Mouse (Mus musculus) cerebellum, postnatal 10 days (tissue): Measurements from ENCODE around the gene Prl.
"Not testable (repeated sequence)": the region's sequence is repeated elsewhere in the genome, so short reads cannot be mapped to it uniquely, and the experiment has no call there.

Experiments
- DNase-seq, 2 experiments: peaks; one replicate each; pipeline ENCODE4 v3.0.0; 2021; ENCODE audit warnings: mixed read lengths in 2 of 2

Gene Prl

DNA sequence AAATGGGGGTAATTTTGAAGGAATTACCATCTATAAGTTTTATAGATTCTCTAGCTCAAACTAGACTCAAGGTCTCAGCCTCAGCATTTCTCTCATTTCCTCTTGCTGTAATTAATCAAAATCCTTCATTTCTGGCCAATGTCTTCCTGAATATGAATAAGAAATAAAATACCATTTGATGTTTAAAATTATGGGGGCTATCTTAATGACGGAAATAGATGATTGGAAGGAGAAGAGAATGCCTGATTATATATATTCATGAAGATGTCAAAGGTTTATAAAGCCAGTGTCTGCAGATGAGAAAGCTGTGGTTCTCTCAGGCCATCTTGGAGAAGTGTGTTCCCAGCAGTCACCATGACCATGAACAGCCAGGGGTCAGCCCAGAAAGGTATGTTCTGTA, at the start of gene Prl:
Gene Prl, plus strand, starts transcription at position 301 of the 400 bp plus-strand sequence.
- DNase-seq: no peak

- no peak for DNase-seq
These were observed 30.8 kb upstream of the Prl start for GRCm38 (mm10) chr13:27026614-27027013.

DNA sequence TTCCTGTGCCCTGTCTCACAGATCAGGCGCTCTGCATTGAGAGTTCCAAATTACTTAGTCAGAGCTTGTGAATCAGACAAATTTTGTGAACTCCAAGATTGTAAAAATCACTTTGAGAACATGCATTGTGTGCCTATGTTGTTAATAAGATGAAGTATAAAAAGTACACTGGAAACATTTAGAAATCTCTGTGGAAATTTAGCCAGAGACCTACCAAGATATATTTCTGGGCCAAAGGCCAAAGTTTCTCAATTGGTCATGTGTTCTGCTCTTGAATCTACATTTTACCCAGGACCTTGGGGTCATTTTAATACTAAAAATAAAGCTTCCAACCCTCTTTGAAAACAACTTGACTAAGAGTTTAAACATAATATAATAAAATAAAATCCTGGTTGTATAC, 30.0 kb upstream of the Prl start:
- DNase-seq: no peak

GRCm38 (mm10) chr13:27028501-27029240, 28.7 kb upstream of the Prl start:
- DNase-seq: no peak

GRCm38 (mm10) chr13:27031101-27031852, 26.1 kb upstream of the Prl start:
- DNase-seq: no peak

DNA sequence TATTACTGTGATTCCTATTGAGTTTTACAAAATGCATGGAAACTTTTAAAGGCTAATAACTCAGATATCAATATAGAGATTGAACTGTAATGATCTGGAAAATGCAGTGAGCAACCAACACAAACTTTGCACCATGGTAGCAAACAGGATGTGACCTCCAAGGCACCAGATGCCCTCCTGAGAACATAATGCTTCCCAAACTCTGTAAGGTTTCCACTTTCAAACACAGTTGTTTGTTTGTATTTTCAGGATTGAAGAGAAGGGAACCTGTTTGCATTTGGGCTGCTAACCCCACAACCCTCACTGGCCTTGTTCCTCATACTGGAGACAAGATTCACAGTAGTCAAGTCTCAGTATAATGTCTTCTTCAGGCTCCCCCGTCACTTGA, 25.5 kb upstream of the Prl start:
- DNase-seq: no peak

- no peak for DNase-seq
These were observed 24.4 kb upstream of the Prl start for GRCm38 (mm10) chr13:27032998-27033397.

DNA sequence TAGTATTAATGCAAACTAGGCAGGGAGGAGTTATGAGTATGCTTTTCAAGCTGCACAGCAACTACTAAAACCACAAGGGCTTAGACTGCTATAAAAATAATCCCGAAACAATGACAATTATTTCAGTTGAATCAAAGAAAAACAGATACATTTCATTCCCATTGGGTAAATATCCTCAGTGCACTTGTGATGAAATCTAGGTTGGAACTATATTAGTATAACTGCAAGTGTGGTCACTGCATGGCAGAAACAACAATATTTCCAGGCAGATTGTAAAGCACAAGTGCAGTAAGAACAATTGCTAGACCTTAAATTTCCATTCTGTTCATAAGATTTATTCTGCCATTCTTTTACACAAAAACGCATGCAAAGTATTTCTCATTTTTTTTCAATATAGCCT, 15.2 kb upstream of the Prl start:
- DNase-seq: no peak

- DNase-seq: no peak
These were observed 14.0 kb upstream of the Prl start for GRCm38 (mm10) chr13:27043326-27043725.

- DNase-seq: peak; percentile 67 to 70
These were observed 1.8 kb downstream of the Prl start for GRCm38 (mm10) chr13:27059177-27059576.

- not testable (repeated sequence) for DNase-seq
These were observed 36.5 kb downstream of the Prl start, which contains the start of gene Prl3d1 for GRCm38 (mm10) chr13:27093890-27094289. Gene Prl3d1, plus strand, starts transcription at chr13:27094190.
